Mouse (Mus musculus) thymus, adult 2 months (tissue): Measurements from ENCODE around the gene Ryr2.

Experiments used
- CTCF ChIP-seq: fragments of 200-500 bp; IDR thresholded peaks from 2 replicates; pipeline ENCODE4 v1.5.1; 2012; ENCODE audit warnings: mild to moderate bottlenecking, control low read depth, low read length, moderate library complexity, borderline replicate concordance; ENCODE audit not compliant: control insufficient read depth, poor library complexity, insufficient read depth; ENCODE audit errors: extremely low read depth
- POLR2A ChIP-seq: fragments of 200-500 bp; IDR thresholded peaks from 2 replicates; pipeline ENCODE4 v1.6.1; 2012; ENCODE audit warnings: mild to moderate bottlenecking, low read length, control low read depth, moderate library complexity; ENCODE audit not compliant: control insufficient read depth, poor library complexity, insufficient read depth; ENCODE audit errors: extremely low read depth

DNA sequence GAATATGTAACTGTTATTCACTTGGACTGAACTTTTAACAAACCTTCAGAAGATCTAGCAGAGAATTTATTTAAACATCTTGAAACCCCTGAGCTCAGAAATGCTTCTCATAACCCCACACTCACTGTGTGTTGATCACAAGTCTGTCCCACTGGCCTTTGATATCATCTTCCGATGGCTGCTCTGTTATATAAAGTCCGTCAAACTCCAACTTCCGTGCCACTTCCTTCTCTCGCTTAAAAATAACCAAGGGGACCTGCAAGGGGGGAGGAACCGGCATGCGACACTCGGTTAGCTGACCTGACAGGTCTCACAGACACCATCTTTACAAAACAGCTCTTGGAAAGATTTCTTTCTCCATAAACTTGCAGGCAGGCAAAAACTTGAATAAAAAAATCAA, 521.5 kb downstream of the Ryr2 start:
- TF ChIP-seq CTCF = no peak
- TF ChIP-seq POLR2A = no peak
